ENCODE assay signal across 18 mouse cellular contexts in genomic region chr14:29935516-29935915, GRCm38 (mm10). TPM values are rescaled to one million over a fixed set of nuclear protein-coding genes. Genes with fewer than 3 reads are reported as not detected.
DNase-seq lines count a peak whose midpoint lies in the region; ATAC-seq and TF ChIP-seq lines count a peak whose summit lies in the region.
"Had no signal": no experiment of that assay in that cellular context is flagged by ENCODE, and none has a peak within 500 bp of the region (broad histone marks: within the 10 kb centered on the region; RNA-seq: fewer than 3 reads in every experiment).

No protein-coding gene starts in this region.

- H3K4me1 ChIP-seq in midbrain, postnatal 0 days (ENCODE audit: insufficient read depth, low read length), result 0 out of 2 replicates have a peak, but pooled peaks cover 3% of the 10 kb centered on the region
- H3K4me1 ChIP-seq in midbrain, embryonic 15.5 days, result peaks cover 16% of the 10 kb centered on the region
- H3K4me1 ChIP-seq in lung, postnatal 0 days (ENCODE audit: insufficient read depth, low read depth, low read length), result no peaks in the 10 kb centered on the region
- H3K4me1 ChIP-seq: intestine, embryonic 15.5 days had no signal

- TF ChIP-seq CTCF in midbrain, postnatal 0 days (IDR thresholded peaks at IDR 0.05), result no peak
- no peak for TF ChIP-seq CTCF in lung, postnatal 0 days (IDR thresholded peaks at IDR 0.05)

- H3K4me3 ChIP-seq in midbrain, postnatal 0 days (ENCODE audit: low read depth, low read length), result no peak overlapping the region
- no peak overlapping the region for H3K4me3 ChIP-seq in midbrain, embryonic 15.5 days
- no peak overlapping the region for H3K4me3 ChIP-seq in lung, postnatal 0 days (ENCODE audit: low read depth, low read length)
- H3K4me3 ChIP-seq: embryonic facial prominence, embryonic 15.5 days; erythroblast, embryonic 14.5 days; forebrain, embryonic 10.5 days; gastrocnemius, adult 2 months; heart, embryonic 12.5 days; hindbrain, embryonic 10.5 days; intestine, embryonic 15.5 days had no signal

- no peak overlapping the region for H3K4me2 ChIP-seq in midbrain, postnatal 0 days (ENCODE audit: low read depth, low read length, poor library complexity, severe bottlenecking)
- H3K4me2 ChIP-seq in midbrain, embryonic 15.5 days, result no peak overlapping the region
- H3K4me2 ChIP-seq in lung, postnatal 0 days (replicated peaks; ENCODE audit: low read depth, low read length), result no peak overlapping the region
- H3K4me2 ChIP-seq: embryonic facial prominence, embryonic 15.5 days; heart, embryonic 12.5 days; intestine, embryonic 15.5 days had no signal

- 39% methylated on average over 5 of the region's 5 CpGs for WGBS in midbrain, postnatal 0 days
- 58% methylated on average over 5 of the region's 5 CpGs for WGBS in midbrain, embryonic 15.5 days
- WGBS in lung, postnatal 0 days, result 38% methylated on average over 5 of the region's 5 CpGs

- no peaks in the 10 kb centered on the region for H3K27me3 ChIP-seq in midbrain, postnatal 0 days (ENCODE audit: insufficient read depth, low read length)
- H3K27me3 ChIP-seq in midbrain, embryonic 15.5 days (replicated peaks), result no peaks in the 10 kb centered on the region
- no peaks in the 10 kb centered on the region for H3K27me3 ChIP-seq in lung, postnatal 0 days (replicated peaks; ENCODE audit: insufficient read depth, low read length)
- H3K27me3 ChIP-seq: embryonic facial prominence, embryonic 15.5 days had no signal

- ATAC-seq in cerebellum, adult (ENCODE audit: insufficient number of reproducible peaks, low FRiP score, low TSS enrichment), result no peak
- ATAC-seq in midbrain, postnatal 0 days (ENCODE audit: low FRiP score), result no peak
- ATAC-seq in midbrain, embryonic 15.5 days (replicated peaks), result no peak
- ATAC-seq in lung, postnatal 0 days, result no peak
- ATAC-seq: forebrain, embryonic 14.5 days; intestine, embryonic 15.5 days had no signal

- no peak overlapping the region for H3K9ac ChIP-seq in midbrain, postnatal 0 days (replicated peaks; ENCODE audit: low read length, poor library complexity, severe bottlenecking)
- no peak overlapping the region for H3K9ac ChIP-seq in midbrain, embryonic 15.5 days
- H3K9ac ChIP-seq in lung, postnatal 0 days (replicated peaks; ENCODE audit: low read depth), result no peak overlapping the region
- H3K9ac ChIP-seq: embryonic facial prominence, embryonic 15.5 days; heart, embryonic 12.5 days; intestine, embryonic 15.5 days had no signal

- TF ChIP-seq EP300 in lung, postnatal 0 days (IDR thresholded peaks at IDR 0.05), result no peak

- H3K9me3 ChIP-seq in midbrain, postnatal 0 days (ENCODE audit: low read length), result no peaks in the 10 kb centered on the region
- no peaks in the 10 kb centered on the region for H3K9me3 ChIP-seq in midbrain, embryonic 15.5 days
- no peaks in the 10 kb centered on the region for H3K9me3 ChIP-seq in lung, postnatal 0 days (ENCODE audit: low read length)
- H3K9me3 ChIP-seq: embryonic facial prominence, embryonic 15.5 days; forebrain, embryonic 10.5 days; heart, embryonic 12.5 days; hindbrain, embryonic 10.5 days; intestine, embryonic 15.5 days had no signal

- no peaks in the 10 kb centered on the region for H3K36me3 ChIP-seq in midbrain, postnatal 0 days (ENCODE audit: insufficient read depth, low read length)
- H3K36me3 ChIP-seq in midbrain, embryonic 15.5 days (replicated peaks), result no peaks in the 10 kb centered on the region
- no peaks in the 10 kb centered on the region for H3K36me3 ChIP-seq in lung, postnatal 0 days (ENCODE audit: insufficient read depth, low read length)
- H3K36me3 ChIP-seq: embryonic facial prominence, embryonic 15.5 days; forebrain, embryonic 10.5 days; heart, embryonic 12.5 days; hindbrain, embryonic 10.5 days; intestine, embryonic 15.5 days had no signal

- no peak overlapping the region for H3K27ac ChIP-seq in midbrain, postnatal 0 days (ENCODE audit: low read depth, low read length)
- no peak overlapping the region for H3K27ac ChIP-seq in midbrain, embryonic 15.5 days
- H3K27ac ChIP-seq in lung, postnatal 0 days (ENCODE audit: low read length), result no peak overlapping the region
- H3K27ac ChIP-seq: embryonic facial prominence, embryonic 15.5 days; forebrain, embryonic 10.5 days; gastrocnemius, adult 2 months; hindbrain, embryonic 10.5 days; intestine, embryonic 15.5 days had no signal

- peak; percentile 7 for DNase-seq in adrenal gland, postnatal 14 days
- DNase-seq in adrenal gland, postnatal 25 days, result no peak
- peak; percentile 29 to 31 for DNase-seq in cerebellum, postnatal 36 days
- DNase-seq in midbrain, postnatal 0 days (ENCODE audit: low spot score), result peak; percentile 43
- DNase-seq in lung, postnatal 0 days (ENCODE audit: low spot score), result no peak
- DNase-seq: embryo, embryonic 11 days; gastrocnemius, adult 2 months; gastrocnemius, postnatal 25 days; kidney, adult 18-20 months had no signal

RNA-seq across cellular contexts. Expression of gene Selenok, which starts 32.6 kb away (rescaled TPM):
- total RNA-seq in adrenal gland, postnatal 14 days (2021), result 101 and 104 TPM in 2 replicates
- total RNA-seq in adrenal gland, postnatal 25 days (2021), result 101 and 108 TPM in 2 replicates
- total RNA-seq in midbrain, postnatal 0 days (2014; rRNA removed), result 82.8 and 125 TPM in 2 replicates
- 420 and 430 TPM in 2 replicates for polyA plus RNA-seq in midbrain, postnatal 0 days (2015; fragmentation: Nextera tagmentation; extraction: Ambion mirVana)
- polyA plus RNA-seq in midbrain, embryonic 15.5 days (2015; fragmentation: Nextera tagmentation; extraction: Ambion mirVana), result 360 and 386 TPM in 2 replicates
- 445 and 477 TPM in 2 replicates for polyA plus RNA-seq in lung, postnatal 0 days (2015; fragmentation: Nextera tagmentation; extraction: Ambion mirVana)

RNA-seq across cellular contexts. Expression of gene Actr8, which starts 42.6 kb away (rescaled TPM):
- total RNA-seq in adrenal gland, postnatal 14 days (2021), result 52.4 and 59.0 TPM in 2 replicates
- total RNA-seq in adrenal gland, postnatal 25 days (2021), result 63.0 and 78.1 TPM in 2 replicates
- total RNA-seq in midbrain, postnatal 0 days (2014; rRNA removed), result 43.7 and 44.7 TPM in 2 replicates
- polyA plus RNA-seq in midbrain, postnatal 0 days (2015; fragmentation: Nextera tagmentation; extraction: Ambion mirVana), result 46.5 and 49.0 TPM in 2 replicates
- polyA plus RNA-seq in midbrain, embryonic 15.5 days (2015; fragmentation: Nextera tagmentation; extraction: Ambion mirVana), result 84.8 and 86.1 TPM in 2 replicates
- 38.5 and 39.2 TPM in 2 replicates for polyA plus RNA-seq in lung, postnatal 0 days (2015; fragmentation: Nextera tagmentation; extraction: Ambion mirVana)

Comparison
In these comparisons a context has a peak if more than half of its experiments do, and no peak if none do; other contexts are left out.
1. DNase-seq: peak in adrenal gland, postnatal 14 days (single experiment), cerebellum, postnatal 36 days (2 of 2) and midbrain, postnatal 0 days (single experiment); none in adrenal gland, postnatal 25 days (single experiment) and lung, postnatal 0 days (single experiment).